Mouse (Mus musculus) thymus, adult 2 months (tissue): ENCODE measurements around the gene Wscd2.

Experiments used
- CTCF ChIP-seq: fragments of 200-500 bp; IDR thresholded peaks from 2 replicates; pipeline ENCODE4 v1.5.1; 2012; ENCODE audit warnings: mild to moderate bottlenecking, control low read depth, low read length, moderate library complexity, borderline replicate concordance; ENCODE audit not compliant: control insufficient read depth, poor library complexity, insufficient read depth; ENCODE audit errors: extremely low read depth
- POLR2A ChIP-seq: fragments of 200-500 bp; IDR thresholded peaks from 2 replicates; pipeline ENCODE4 v1.6.1; 2012; ENCODE audit warnings: mild to moderate bottlenecking, low read length, control low read depth, moderate library complexity; ENCODE audit not compliant: control insufficient read depth, poor library complexity, insufficient read depth; ENCODE audit errors: extremely low read depth

- no peak for TF ChIP-seq POLR2A
- no peak for TF ChIP-seq CTCF
Observed at GRCm38 (mm10) chr5:113541196-113541595, 51.1 kb downstream of the Wscd2 start.
